In genomic region chr13:53201628-53202438, GRCm38 (mm10) we compare ENCODE assay signal across 8 mouse cellular contexts.
A peak's percentile ranks its signal among the peaks of the same experiment; 100 is the strongest.
DNase-seq lines count a peak whose midpoint lies in the region; ATAC-seq and TF ChIP-seq lines count a peak whose summit lies in the region.

No protein-coding gene starts in this region.

- peak; percentile 50 to 69 for DNase-seq in adrenal gland, postnatal 36 days
- DNase-seq in gastrocnemius, adult 8-10 months (ENCODE audit: low spot score in 2 of 2): peak; percentile 17 to 22
- DNase-seq in retina, postnatal 7 days (ENCODE audit: low read depth, low spot score): peak; percentile 24
- DNase-seq in layer of hippocampus, postnatal 36 days: no peak
- no peak for DNase-seq in layer of hippocampus, adult 9-10 months (ENCODE audit: low spot score)

- H3K9me3 ChIP-seq in ES-Bruce4 (replicated peaks; ENCODE audit: control insufficient read depth, insufficient read depth, low read length, poor library complexity, severe bottlenecking): no peaks in the 10 kb centered on the region
- no peaks in the 10 kb centered on the region for H3K9me3 ChIP-seq in hindbrain, embryonic 12.5 days (replicated peaks)
- no peaks in the 10 kb centered on the region for H3K9me3 ChIP-seq in limb, embryonic 12.5 days

- H3K4me3 ChIP-seq in ES-Bruce4 (ENCODE audit: low read depth, low read length): peak overlapping the region; percentile 40; the same call in 1 of the 2 replicates
- H3K4me3 ChIP-seq in hindbrain, embryonic 12.5 days: no peak overlapping the region
- H3K4me3 ChIP-seq in limb, embryonic 12.5 days (replicated peaks): 0 out of 2 replicates have a peak overlapping the region, but pooled peaks have one; percentile 4

- no peak overlapping the region for H3K27ac ChIP-seq in ES-Bruce4 (ENCODE audit: insufficient read depth, low read length)
- H3K27ac ChIP-seq in hindbrain, embryonic 12.5 days: peak overlapping the region; percentile 49
- H3K27ac ChIP-seq in limb, embryonic 12.5 days: peak overlapping the region; percentile 97

- no peaks in the 10 kb centered on the region for H3K4me1 ChIP-seq in ES-Bruce4 (ENCODE audit: control insufficient read depth, insufficient read depth, low read length)
- peaks cover 26% of the 10 kb centered on the region for H3K4me1 ChIP-seq in hindbrain, embryonic 12.5 days
- H3K4me1 ChIP-seq in limb, embryonic 12.5 days (replicated peaks): peaks cover 98% of the 10 kb centered on the region

- TF ChIP-seq POLR2A in ES-Bruce4 (IDR thresholded peaks at IDR 0.05; ENCODE audit: insufficient read depth, low read length): no peak

- whole genome bisulfite sequencing in hindbrain, embryonic 12.5 days: 26% methylated on average over 18 of the region's 18 CpGs
- WGBS in limb, embryonic 12.5 days: 3% methylated on average over 18 of the region's 18 CpGs

- no peaks in the 10 kb centered on the region for H3K27me3 ChIP-seq in ES-Bruce4 (ENCODE audit: control insufficient read depth, insufficient read depth, low read length, poor library complexity, severe bottlenecking)
- H3K27me3 ChIP-seq in hindbrain, embryonic 12.5 days: no peaks in the 10 kb centered on the region
- H3K27me3 ChIP-seq in limb, embryonic 12.5 days: no peaks in the 10 kb centered on the region

- 0 out of 2 replicates have a peak overlapping the region, but pooled peaks have one; percentile 25 for H3K9ac ChIP-seq in ES-Bruce4 (ENCODE audit: low read depth, poor library complexity, severe bottlenecking)
- no peak overlapping the region for H3K9ac ChIP-seq in hindbrain, embryonic 12.5 days
- H3K9ac ChIP-seq in limb, embryonic 12.5 days (replicated peaks): peak overlapping the region; percentile 40

- TF ChIP-seq EP300 in ES-Bruce4 (IDR thresholded peaks at IDR 0.05; ENCODE audit: insufficient read depth, low read depth, low read length): no peak

- no peak for TF ChIP-seq CTCF in ES-Bruce4 (IDR thresholded peaks at IDR 0.05; ENCODE audit: low read depth, low read length)

- no peaks in the 10 kb centered on the region for H3K36me3 ChIP-seq in ES-Bruce4 (ENCODE audit: control insufficient read depth, insufficient read depth, low read length, poor library complexity, severe bottlenecking)
- no peaks in the 10 kb centered on the region for H3K36me3 ChIP-seq in hindbrain, embryonic 12.5 days
- H3K36me3 ChIP-seq in limb, embryonic 12.5 days: no peaks in the 10 kb centered on the region

- ATAC-seq in hindbrain, embryonic 12.5 days (ENCODE audit: low FRiP score): no peak
- peak; percentile 61 for ATAC-seq in limb, embryonic 12.5 days (ENCODE audit: insufficient number of reproducible peaks, insufficient read depth, low FRiP score, low TSS enrichment, low read depth)

- H3K4me2 ChIP-seq in hindbrain, embryonic 12.5 days (replicated peaks): no peak overlapping the region
- peak overlapping the region; percentile 45 for H3K4me2 ChIP-seq in limb, embryonic 12.5 days

Comparison
In these comparisons a context has a peak if more than half of its experiments do, and no peak if none do; other contexts are left out.
1. DNase-seq: peak in adrenal gland, postnatal 36 days (2 of 2), gastrocnemius, adult 8-10 months (2 of 2) and retina, postnatal 7 days (single experiment); none in layer of hippocampus, postnatal 36 days (0 of 2) and layer of hippocampus, adult 9-10 months (single experiment).